Mouse (Mus musculus): ENCODE results near the gene Tbr1. TPM values are rescaled to one million over a fixed set of nuclear protein-coding genes. Genes with fewer than 3 reads are reported as not detected.

Tbr1 gene
- 0.03 TPM in 1 of 2 replicates, not detected in the other for polyA plus RNA-seq (2012; rRNA removed)

- Histone ChIP-seq H3K36me3 (ENCODE audit: control insufficient read depth, insufficient read depth, low read length) (no peaks in the 10 kb centered on the region; the same call in 1 of the 2 replicates), H3K27ac (ENCODE audit: insufficient read depth, low read depth, low read length) (no peak within 1 kb of the TSS), H3K27me3 (replicated peaks; ENCODE audit: control insufficient read depth, insufficient read depth, low read length) (peaks cover 14% of the 10 kb centered on the region), H3K4me1 (ENCODE audit: control insufficient read depth, insufficient read depth, low read length) (peaks cover 3% of the 10 kb centered on the region), H3K4me3 (ENCODE audit: insufficient read depth, low read depth, low read length) (no peak within 1 kb of the TSS)
- no peak for TF ChIP-seq CTCF (conservative IDR thresholded peaks at IDR 0.05; ENCODE audit: insufficient read depth, insufficient read length, low read depth, low read length)
- 44% methylated on average over 11 of the region's 11 CpGs for WGBS
- no peak for DNase-seq
Observed at GRCm38 (mm10) chr2:61802656-61803251, at the start of gene Tbr1. Gene Tbr1 (plus strand): TSS chr2:61802930.

- H3K36me3 ChIP-seq (ENCODE audit: control insufficient read depth, insufficient read depth, low read length), result no peaks in the 10 kb centered on the region
- H3K4me1 ChIP-seq (ENCODE audit: control insufficient read depth, insufficient read depth, low read length), result no peaks in the 10 kb centered on the region
- no peak overlapping the region for H3K4me3 ChIP-seq (ENCODE audit: insufficient read depth, low read depth, low read length)
- H3K27ac ChIP-seq (ENCODE audit: insufficient read depth, low read depth, low read length), result no peak overlapping the region
- TF ChIP-seq CTCF (conservative IDR thresholded peaks at IDR 0.05; ENCODE audit: insufficient read depth, insufficient read length, low read depth, low read length) (no peak), POLR2A (IDR thresholded peaks at IDR 0.05; ENCODE audit: low read depth, low read length) (no peak)
- H3K27me3 ChIP-seq (replicated peaks; ENCODE audit: control insufficient read depth, insufficient read depth, low read length), result no peaks in the 10 kb centered on the region
- DNase-seq, result no peak
Observed at GRCm38 (mm10) chr2:61754989-61755388, 47.7 kb upstream of the Tbr1 start.

- Histone ChIP-seq H3K4me1 (ENCODE audit: control insufficient read depth, insufficient read depth, low read length) (no peaks in the 10 kb centered on the region), H3K4me3 (ENCODE audit: insufficient read depth, low read depth, low read length) (no peak overlapping the region), H3K27ac (ENCODE audit: insufficient read depth, low read depth, low read length) (no peak overlapping the region), H3K27me3 (replicated peaks; ENCODE audit: control insufficient read depth, insufficient read depth, low read length) (no peaks in the 10 kb centered on the region), H3K36me3 (ENCODE audit: control insufficient read depth, insufficient read depth, low read length) (no peaks in the 10 kb centered on the region)
- no peak for DNase-seq
- 80% methylated on average over 5 of the region's 5 CpGs for WGBS
- no peak for TF ChIP-seq CTCF (conservative IDR thresholded peaks at IDR 0.05; ENCODE audit: insufficient read depth, insufficient read length, low read depth, low read length)
- no peak for TF ChIP-seq POLR2A (IDR thresholded peaks at IDR 0.05; ENCODE audit: low read depth, low read length)
Observed at GRCm38 (mm10) chr2:61759234-61759855, 43.4 kb upstream of the Tbr1 start.

- no peak for DNase-seq
- no peaks in the 10 kb centered on the region for H3K4me1 ChIP-seq (ENCODE audit: control insufficient read depth, insufficient read depth, low read length)
- WGBS, result 93% methylated on average over 3 of the region's 3 CpGs
- TF ChIP-seq POLR2A (IDR thresholded peaks at IDR 0.05; ENCODE audit: low read depth, low read length) (no peak), CTCF (conservative IDR thresholded peaks at IDR 0.05; ENCODE audit: insufficient read depth, insufficient read length, low read depth, low read length) (no peak)
- no peak overlapping the region for H3K27ac ChIP-seq (ENCODE audit: insufficient read depth, low read depth, low read length)
- no peaks in the 10 kb centered on the region for H3K36me3 ChIP-seq (ENCODE audit: control insufficient read depth, insufficient read depth, low read length)
- H3K27me3 ChIP-seq (replicated peaks; ENCODE audit: control insufficient read depth, insufficient read depth, low read length), result no peaks in the 10 kb centered on the region
- no peak overlapping the region for H3K4me3 ChIP-seq (ENCODE audit: insufficient read depth, low read depth, low read length)
Observed at GRCm38 (mm10) chr2:61760044-61760443, 42.7 kb upstream of the Tbr1 start.

GRCm38 (mm10) chr2:61764470-61765105 lies 38.1 kb upstream of the Tbr1 start:
- no peaks in the 10 kb centered on the region for H3K27me3 ChIP-seq (replicated peaks; ENCODE audit: control insufficient read depth, insufficient read depth, low read length)
- no peak overlapping the region for H3K27ac ChIP-seq (ENCODE audit: insufficient read depth, low read depth, low read length)
- H3K4me1 ChIP-seq (ENCODE audit: control insufficient read depth, insufficient read depth, low read length), result no peaks in the 10 kb centered on the region
- no peak for DNase-seq
- 73% methylated on average over 6 of the region's 6 CpGs for WGBS
- H3K36me3 ChIP-seq (ENCODE audit: control insufficient read depth, insufficient read depth, low read length), result no peaks in the 10 kb centered on the region
- TF ChIP-seq CTCF (conservative IDR thresholded peaks at IDR 0.05; ENCODE audit: insufficient read depth, insufficient read length, low read depth, low read length) (no peak), POLR2A (IDR thresholded peaks at IDR 0.05; ENCODE audit: low read depth, low read length) (no peak)
- H3K4me3 ChIP-seq (ENCODE audit: insufficient read depth, low read depth, low read length), result no peak overlapping the region

- H3K27ac ChIP-seq (ENCODE audit: insufficient read depth, low read depth, low read length), result no peak overlapping the region
- no peak for TF ChIP-seq POLR2A (IDR thresholded peaks at IDR 0.05; ENCODE audit: low read depth, low read length)
- no peak for TF ChIP-seq CTCF (conservative IDR thresholded peaks at IDR 0.05; ENCODE audit: insufficient read depth, insufficient read length, low read depth, low read length)
- no peaks in the 10 kb centered on the region for H3K36me3 ChIP-seq (ENCODE audit: control insufficient read depth, insufficient read depth, low read length)
- 81% methylated on average over 4 of the region's 4 CpGs for WGBS
- H3K27me3 ChIP-seq (replicated peaks; ENCODE audit: control insufficient read depth, insufficient read depth, low read length), result no peaks in the 10 kb centered on the region
- H3K4me1 ChIP-seq (ENCODE audit: control insufficient read depth, insufficient read depth, low read length), result no peaks in the 10 kb centered on the region
- DNase-seq, result no peak
- H3K4me3 ChIP-seq (ENCODE audit: insufficient read depth, low read depth, low read length), result no peak overlapping the region
Observed at GRCm38 (mm10) chr2:61765526-61765925, 37.2 kb upstream of the Tbr1 start.

- H3K4me1 ChIP-seq (ENCODE audit: control insufficient read depth, insufficient read depth, low read length), result no peaks in the 10 kb centered on the region
- no peak overlapping the region for H3K4me3 ChIP-seq (ENCODE audit: insufficient read depth, low read depth, low read length)
- DNase-seq, result no peak
- no peaks in the 10 kb centered on the region for H3K27me3 ChIP-seq (replicated peaks; ENCODE audit: control insufficient read depth, insufficient read depth, low read length)
- no peak overlapping the region for H3K27ac ChIP-seq (ENCODE audit: insufficient read depth, low read depth, low read length)
- H3K36me3 ChIP-seq (ENCODE audit: control insufficient read depth, insufficient read depth, low read length), result peaks cover 2% of the 10 kb centered on the region; the same call in 1 of the 2 replicates
- TF ChIP-seq POLR2A (IDR thresholded peaks at IDR 0.05; ENCODE audit: low read depth, low read length) (no peak), CTCF (conservative IDR thresholded peaks at IDR 0.05; ENCODE audit: insufficient read depth, insufficient read length, low read depth, low read length) (no peak)
Observed at GRCm38 (mm10) chr2:61780794-61781193, 21.9 kb upstream of the Tbr1 start.
